Mouse (Mus musculus): Measurements from ENCODE around the gene Exd2.

DNA sequence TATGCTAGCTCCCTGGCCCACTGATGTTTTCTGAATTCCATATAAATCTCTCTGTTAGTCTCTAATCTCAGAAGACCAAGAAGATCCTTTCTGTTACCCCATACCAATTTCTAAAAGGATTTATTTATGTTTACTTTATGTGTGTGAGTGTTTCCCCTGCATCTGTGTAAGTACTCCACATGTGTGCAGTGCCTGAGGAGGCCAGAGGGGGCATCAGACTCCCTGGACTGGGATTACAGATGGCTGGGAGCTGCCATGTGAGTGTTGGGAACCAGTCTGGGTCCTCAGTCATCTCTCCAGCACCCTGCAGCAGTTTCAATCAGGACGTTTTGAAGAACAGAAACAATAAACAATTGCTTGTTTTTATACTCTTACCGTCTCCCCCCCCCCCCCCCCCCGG lies 20.5 kb downstream of the Exd2 start:
- TF ChIP-seq CTCF (IDR thresholded peaks at IDR 0.05) (0 out of 2 replicates have a peak, but pooled peaks have one; percentile 8), EP300 (IDR thresholded peaks at IDR 0.05) (no peak)
